Mouse (Mus musculus) stomach, embryonic 14.5 days (tissue): Measurements from ENCODE around the gene Zfp280c. TPM values are rescaled to one million over a fixed set of nuclear protein-coding genes. Genes with fewer than 3 reads are reported as not detected.
A peak's percentile ranks its signal among the peaks of the same experiment; 100 is the strongest.

ENCODE experiments used
- ATAC-seq: fragments of 200-750 bp; cut with Nextera tagmentation; 2 replicates; pipeline ENCODE4 v1.8.0; 2017; ENCODE audit warnings: low read depth, moderate TSS enrichment; ENCODE audit not compliant: insufficient number of reproducible peaks, insufficient read depth, low FRiP score
- H3K27ac ChIP-seq: fragments of 300-500 bp; sonication (generic); 2 replicates; pipeline ENCODE4 v1.5.1; 2014; ENCODE audit warnings: mild to moderate bottlenecking, low read length, moderate library complexity, mixed read lengths
- H3K27me3 ChIP-seq: fragments of 300-500 bp; sonication (generic); 2 replicates; pipeline ENCODE4 v1.6.1; 2014; ENCODE audit warnings: low read length, control low read depth, mixed read lengths; ENCODE audit not compliant: control insufficient read depth, insufficient read depth
- H3K36me3 ChIP-seq: fragments of 300-500 bp; sonication (generic); 2 replicates; pipeline ENCODE4 v1.6.1; 2014; ENCODE audit warnings: mild to moderate bottlenecking, control low read depth, low read length, moderate library complexity, mixed read lengths; ENCODE audit not compliant: control insufficient read depth, insufficient read depth
- H3K4me1 ChIP-seq: fragments of 300-500 bp; sonication (generic); 2 replicates; pipeline ENCODE4 v1.6.1; 2014; ENCODE audit warnings: low read length, control low read depth, mixed read lengths; ENCODE audit not compliant: control insufficient read depth, insufficient read depth
- H3K4me2 ChIP-seq: fragments of 300-500 bp; sonication (generic); replicated peaks from 2 replicates; pipeline ENCODE4 v1.6.1; 2014; ENCODE audit warnings: low read depth, low read length, control low read depth
- H3K4me3 ChIP-seq: fragments of 300-500 bp; sonication (generic); 2 replicates; pipeline ENCODE4 v1.5.1; 2014; ENCODE audit warnings: low read depth, low read length, control low read depth
- H3K9ac ChIP-seq: fragments of 300-500 bp; sonication (generic); replicated peaks from 2 replicates; pipeline ENCODE4 v1.6.1; 2014; ENCODE audit warnings: low read depth, mild to moderate bottlenecking, control low read depth, low read length, moderate library complexity, mixed read lengths
- H3K9me3 ChIP-seq: fragments of 300-500 bp; sonication (generic); 2 replicates; pipeline ENCODE4 v1.6.1; 2016; ENCODE audit warnings: low read depth, low read length, control low read depth; ENCODE audit not compliant: control insufficient read depth
- WGBS: fragments of 180-500 bp; shearing (Covaris S2); extraction: QIAGEN DNeasy Blood & Tissue Kit; methylation state at CpG from one replicate; pipeline ENCODE4 v1.1.7; 2014; 5-methylcytosine and 5-hydroxymethylcytosine counted together
- polyA plus RNA-seq: library from polyadenylated mRNA; unstranded; fragments of >200 nt; fragmentation: Nextera tagmentation; extraction: Ambion mirVana; gene quantifications from 2 replicates; pipeline ENCODE4 v1.2.1, GENCODE M21; 2014

Zfp280c gene
- polyA plus RNA-seq = 15.6 and 16.6 TPM in 2 replicates

- Histone ChIP-seq H3K4me2 (peak within 1 kb of the TSS; percentile 35), H3K36me3 (peaks cover 7% of the 10 kb centered on the region; the same call in 1 of the 2 replicates), H3K9ac (peak within 1 kb of the TSS; percentile 60), H3K4me3 (peak within 1 kb of the TSS; percentile 56), H3K4me1 (no peaks in the 10 kb centered on the region), H3K27ac (peak within 1 kb of the TSS; percentile 69; the same call in 1 of the 2 replicates), H3K27me3 (no peaks in the 10 kb centered on the region), H3K9me3 (no peaks in the 10 kb centered on the region)
- ATAC-seq = peak; percentile 92
- 18% methylated on average over 44 of the region's 45 CpGs for WGBS
Measured at GRCm38 (mm10) chrX:48594099-48594760, at the start of gene Zfp280c. Zfp280c (minus strand) TSS chrX:48594504.

GRCm38 (mm10) chrX:48637032-48637431, 42.7 kb upstream of the Zfp280c start:
- Histone ChIP-seq H3K27ac (no peak overlapping the region), H3K4me3 (no peak overlapping the region), H3K9ac (no peak overlapping the region), H3K36me3 (no peaks in the 10 kb centered on the region), H3K27me3 (no peaks in the 10 kb centered on the region), H3K4me2 (no peak overlapping the region), H3K4me1 (no peaks in the 10 kb centered on the region), H3K9me3 (no peaks in the 10 kb centered on the region)
- no peak for ATAC-seq
- 71% methylated on average over 2 of the region's 2 CpGs for WGBS

- no peaks in the 10 kb centered on the region for H3K27me3 ChIP-seq
- no peak overlapping the region for H3K9ac ChIP-seq
Measured at GRCm38 (mm10) chrX:48624054-48624420, 29.7 kb upstream of the Zfp280c start.

GRCm38 (mm10) chrX:48623379-48624053, 29.2 kb upstream of the Zfp280c start, which contains the start of gene Slc25a14:
Slc25a14 (plus strand) TSS chrX:48623413.
- 28% methylated on average over 38 of the region's 38 CpGs for WGBS
- Histone ChIP-seq H3K9ac (0 out of 2 replicates have a peak within 1 kb of the TSS, but pooled peaks have one; percentile 14), H3K4me1 (no peaks in the 10 kb centered on the region), H3K4me3 (peak within 1 kb of the TSS; percentile 47), H3K9me3 (no peaks in the 10 kb centered on the region), H3K27ac (peak within 1 kb of the TSS; percentile 55; the same call in 1 of the 2 replicates), H3K36me3 (no peaks in the 10 kb centered on the region), H3K27me3 (no peaks in the 10 kb centered on the region), H3K4me2 (peak within 1 kb of the TSS; percentile 46)
- ATAC-seq = peak; percentile 94

More at GRCm38 (mm10) chrX:48624054-48624420, 29.7 kb upstream of the Zfp280c start:
- Histone ChIP-seq H3K4me3 (peak overlapping the region; percentile 47), H3K4me1 (no peaks in the 10 kb centered on the region), H3K36me3 (no peaks in the 10 kb centered on the region), H3K9me3 (no peaks in the 10 kb centered on the region), H3K27ac (no peak overlapping the region), H3K4me2 (peak overlapping the region; percentile 46)
- no peak for ATAC-seq
- 37% methylated on average over 9 of the region's 9 CpGs for WGBS

- 29% methylated on average over 4 of the region's 4 CpGs for WGBS
- no peak for ATAC-seq
- peak overlapping the region; percentile 47 for H3K4me3 ChIP-seq
- no peaks in the 10 kb centered on the region for H3K4me1 ChIP-seq
- H3K9ac ChIP-seq = 0 out of 2 replicates have a peak overlapping the region, but pooled peaks have one; percentile 14
- H3K36me3 ChIP-seq = no peaks in the 10 kb centered on the region
- no peaks in the 10 kb centered on the region for H3K9me3 ChIP-seq
- peak overlapping the region; percentile 37 for H3K4me2 ChIP-seq
- H3K27ac ChIP-seq = peak overlapping the region; percentile 55; the same call in 1 of the 2 replicates
- H3K27me3 ChIP-seq = no peaks in the 10 kb centered on the region
Measured at GRCm38 (mm10) chrX:48623049-48623378, 28.7 kb upstream of the Zfp280c start.

GRCm38 (mm10) chrX:48604872-48605271, 10.6 kb upstream of the Zfp280c start:
- no peak overlapping the region for H3K9ac ChIP-seq
- no peaks in the 10 kb centered on the region for H3K36me3 ChIP-seq
- 49% methylated on average over 2 of the region's 2 CpGs for WGBS
- no peaks in the 10 kb centered on the region for H3K4me1 ChIP-seq
- ATAC-seq = no peak
- H3K27ac ChIP-seq = no peak overlapping the region
- no peaks in the 10 kb centered on the region for H3K9me3 ChIP-seq
- H3K4me2 ChIP-seq = no peak overlapping the region
- H3K4me3 ChIP-seq = no peak overlapping the region
- H3K27me3 ChIP-seq = no peaks in the 10 kb centered on the region

- no peak overlapping the region for H3K4me3 ChIP-seq
- 92% methylated on average over 5 of the region's 5 CpGs for WGBS
- no peak overlapping the region for H3K4me2 ChIP-seq
- H3K36me3 ChIP-seq = no peaks in the 10 kb centered on the region
- H3K9me3 ChIP-seq = no peaks in the 10 kb centered on the region
- H3K27me3 ChIP-seq = no peaks in the 10 kb centered on the region
- no peak overlapping the region for H3K27ac ChIP-seq
- ATAC-seq = no peak
- H3K9ac ChIP-seq = no peak overlapping the region
- H3K4me1 ChIP-seq = no peaks in the 10 kb centered on the region
Measured at GRCm38 (mm10) chrX:48596906-48597305, 2.6 kb upstream of the Zfp280c start.

- WGBS = 76% methylated on average over 9 of the region's 9 CpGs
- Histone ChIP-seq H3K27me3 (no peaks in the 10 kb centered on the region), H3K36me3 (peaks cover 2% of the 10 kb centered on the region; the same call in 1 of the 2 replicates), H3K9ac (no peak overlapping the region), H3K4me3 (no peak overlapping the region), H3K9me3 (no peaks in the 10 kb centered on the region), H3K4me1 (no peaks in the 10 kb centered on the region), H3K27ac (no peak overlapping the region), H3K4me2 (no peak overlapping the region)
- ATAC-seq = no peak
Measured at GRCm38 (mm10) chrX:48596053-48596452, 1.7 kb upstream of the Zfp280c start.
